Mouse (Mus musculus): ENCODE data around the gene Ltbp3. TPM values are rescaled to one million over a fixed set of nuclear protein-coding genes. Genes with fewer than 3 reads are reported as not detected.
"Not testable (repeated sequence)": the region's sequence is repeated elsewhere in the genome, so short reads cannot be mapped to it uniquely, and the experiment has no call there.

Gene Ltbp3
- polyA plus RNA-seq, 1 experiment from 2014 or later = 5.5 TPM

DNA sequence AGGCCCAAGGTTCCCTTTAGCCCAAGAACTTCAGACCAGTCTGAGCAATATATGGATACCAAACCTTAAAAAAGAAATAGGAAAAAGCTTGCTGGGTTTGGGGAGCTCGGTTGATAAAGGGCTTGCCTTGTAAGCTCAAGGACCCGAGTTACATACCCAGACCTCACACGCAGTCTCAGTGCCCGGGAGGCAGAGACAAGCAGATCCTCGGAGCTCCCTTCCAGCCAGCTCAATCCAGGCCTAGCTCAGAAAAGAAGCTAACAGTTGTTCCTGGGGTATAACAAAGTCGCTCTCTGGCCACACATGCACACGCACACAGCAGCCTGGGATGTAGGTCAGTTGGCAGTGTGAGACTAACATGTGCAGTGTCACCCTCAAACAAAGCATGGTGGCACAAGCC, 47.2 kb downstream of the Ltbp3 start:
- 86% methylated on average over 7 of the region's 7 CpGs for WGBS
- no peaks in the 10 kb centered on the region for H3K27me3 ChIP-seq (ENCODE audit: control insufficient read depth, insufficient read depth, low read length)
- no peak overlapping the region for H3K27ac ChIP-seq (ENCODE audit: low read depth, low read length)
- H3K4me1 ChIP-seq (replicated peaks; ENCODE audit: control insufficient read depth, insufficient read depth, low read length) = no peaks in the 10 kb centered on the region
- DNase-seq (ENCODE audit: low spot score) (no peak), ATAC-seq (replicated peaks; ENCODE audit: low FRiP score) (no peak)
- H3K36me3 ChIP-seq (ENCODE audit: control insufficient read depth, insufficient read depth, low read length) = no peaks in the 10 kb centered on the region
- H3K9ac ChIP-seq (ENCODE audit: low read length) = no peak overlapping the region
- no peak overlapping the region for H3K4me3 ChIP-seq (ENCODE audit: low read depth, low read length)
- no peaks in the 10 kb centered on the region for H3K9me3 ChIP-seq (ENCODE audit: control insufficient read depth, low read length)
- no peak overlapping the region for H3K4me2 ChIP-seq (ENCODE audit: low read depth, low read length, severe bottlenecking)

GRCm38 (mm10) chr19:5788620-5789019, 47.9 kb downstream of the Ltbp3 start:
- Histone ChIP-seq H3K4me2 (ENCODE audit: low read depth, low read length, severe bottlenecking) (no peak overlapping the region), H3K27ac (ENCODE audit: low read depth, low read length) (no peak overlapping the region), H3K4me3 (ENCODE audit: low read depth, low read length) (no peak overlapping the region), H3K36me3 (ENCODE audit: control insufficient read depth, insufficient read depth, low read length) (no peaks in the 10 kb centered on the region), H3K9me3 (ENCODE audit: control insufficient read depth, low read length) (no peaks in the 10 kb centered on the region), H3K4me1 (replicated peaks; ENCODE audit: control insufficient read depth, insufficient read depth, low read length) (no peaks in the 10 kb centered on the region), H3K9ac (ENCODE audit: low read length) (no peak overlapping the region), H3K27me3 (ENCODE audit: control insufficient read depth, insufficient read depth, low read length) (no peaks in the 10 kb centered on the region)
- ATAC-seq (replicated peaks; ENCODE audit: low FRiP score) (no peak), DNase-seq (ENCODE audit: low spot score) (peak; percentile 35)
- 88% methylated on average over 7 of the region's 7 CpGs for WGBS

GRCm38 (mm10) chr19:5789066-5789465, 48.4 kb downstream of the Ltbp3 start:
- Histone ChIP-seq H3K4me1 (replicated peaks; ENCODE audit: control insufficient read depth, insufficient read depth, low read length) (no peaks in the 10 kb centered on the region), H3K27me3 (ENCODE audit: control insufficient read depth, insufficient read depth, low read length) (no peaks in the 10 kb centered on the region), H3K4me3 (ENCODE audit: low read depth, low read length) (no peak overlapping the region), H3K9ac (ENCODE audit: low read length) (no peak overlapping the region), H3K4me2 (ENCODE audit: low read depth, low read length, severe bottlenecking) (no peak overlapping the region), H3K36me3 (ENCODE audit: control insufficient read depth, insufficient read depth, low read length) (no peaks in the 10 kb centered on the region), H3K9me3 (ENCODE audit: control insufficient read depth, low read length) (no peaks in the 10 kb centered on the region), H3K27ac (ENCODE audit: low read depth, low read length) (no peak overlapping the region)
- ATAC-seq (replicated peaks; ENCODE audit: low FRiP score) (no peak), DNase-seq (ENCODE audit: low spot score) (no peak)
- 70% methylated on average over 5 of the region's 5 CpGs for WGBS

GRCm38 (mm10) chr19:5791329-5791728, 50.6 kb downstream of the Ltbp3 start:
- no peaks in the 10 kb centered on the region for H3K9me3 ChIP-seq (ENCODE audit: control insufficient read depth, low read length)
- no peak overlapping the region for H3K27ac ChIP-seq (ENCODE audit: low read depth, low read length)
- no peak overlapping the region for H3K4me2 ChIP-seq (ENCODE audit: low read depth, low read length, severe bottlenecking)
- ATAC-seq (replicated peaks; ENCODE audit: low FRiP score) = no peak
- H3K27me3 ChIP-seq (ENCODE audit: control insufficient read depth, insufficient read depth, low read length) = no peaks in the 10 kb centered on the region
- peak; percentile 43 for DNase-seq (ENCODE audit: low spot score)
- H3K4me1 ChIP-seq (replicated peaks; ENCODE audit: control insufficient read depth, insufficient read depth, low read length) = peaks cover 7% of the 10 kb centered on the region; the same call in 1 of the 2 replicates
- no peak overlapping the region for H3K4me3 ChIP-seq (ENCODE audit: low read depth, low read length)
- no peak overlapping the region for H3K9ac ChIP-seq (ENCODE audit: low read length)
- 82% methylated on average over 4 of the region's 4 CpGs for WGBS
- peaks cover 5% of the 10 kb centered on the region; the same call in 1 of the 2 replicates for H3K36me3 ChIP-seq (ENCODE audit: control insufficient read depth, insufficient read depth, low read length)

GRCm38 (mm10) chr19:5793116-5793515, 52.4 kb downstream of the Ltbp3 start:
- 4% methylated on average over 2 of the region's 2 CpGs for whole genome bisulfite sequencing
- H3K4me1 ChIP-seq (replicated peaks; ENCODE audit: control insufficient read depth, insufficient read depth, low read length) = peaks cover 17% of the 10 kb centered on the region; the same call in 1 of the 2 replicates
- no peak overlapping the region for H3K27ac ChIP-seq (ENCODE audit: low read depth, low read length)
- H3K36me3 ChIP-seq (ENCODE audit: control insufficient read depth, insufficient read depth, low read length) = peaks cover 15% of the 10 kb centered on the region
- no peaks in the 10 kb centered on the region for H3K27me3 ChIP-seq (ENCODE audit: control insufficient read depth, insufficient read depth, low read length)
- no peaks in the 10 kb centered on the region for H3K9me3 ChIP-seq (ENCODE audit: control insufficient read depth, low read length)
- peak; percentile 65 for DNase-seq (ENCODE audit: low spot score)
- no peak overlapping the region for H3K4me3 ChIP-seq (ENCODE audit: low read depth, low read length)
- ATAC-seq (replicated peaks; ENCODE audit: low FRiP score) = peak; percentile 64
- no peak overlapping the region for H3K4me2 ChIP-seq (ENCODE audit: low read depth, low read length, severe bottlenecking)
- H3K9ac ChIP-seq (ENCODE audit: low read length) = no peak overlapping the region

GRCm38 (mm10) chr19:5793917-5794770, 53.4 kb downstream of the Ltbp3 start:
- H3K4me3 ChIP-seq (ENCODE audit: low read depth, low read length); H3K4me2 ChIP-seq (ENCODE audit: low read depth, low read length, severe bottlenecking); H3K27me3 ChIP-seq (ENCODE audit: control insufficient read depth, insufficient read depth, low read length); H3K9me3 ChIP-seq (ENCODE audit: control insufficient read depth, low read length); H3K9ac ChIP-seq (ENCODE audit: low read length): not testable (repeated sequence)
- H3K36me3 ChIP-seq (ENCODE audit: control insufficient read depth, insufficient read depth, low read length) = peaks cover 23% of the 10 kb centered on the region
- 46% methylated on average over 7 of the region's 7 CpGs for WGBS
- peaks cover 17% of the 10 kb centered on the region; the same call in 1 of the 2 replicates for H3K4me1 ChIP-seq (replicated peaks; ENCODE audit: control insufficient read depth, insufficient read depth, low read length)
- ATAC-seq (replicated peaks; ENCODE audit: low FRiP score) (peak; percentile 66), DNase-seq (ENCODE audit: low spot score) (peak; percentile 62)
- H3K27ac ChIP-seq (ENCODE audit: low read depth, low read length) = peak overlapping the region; percentile 18; the same call in 1 of the 2 replicates

DNA sequence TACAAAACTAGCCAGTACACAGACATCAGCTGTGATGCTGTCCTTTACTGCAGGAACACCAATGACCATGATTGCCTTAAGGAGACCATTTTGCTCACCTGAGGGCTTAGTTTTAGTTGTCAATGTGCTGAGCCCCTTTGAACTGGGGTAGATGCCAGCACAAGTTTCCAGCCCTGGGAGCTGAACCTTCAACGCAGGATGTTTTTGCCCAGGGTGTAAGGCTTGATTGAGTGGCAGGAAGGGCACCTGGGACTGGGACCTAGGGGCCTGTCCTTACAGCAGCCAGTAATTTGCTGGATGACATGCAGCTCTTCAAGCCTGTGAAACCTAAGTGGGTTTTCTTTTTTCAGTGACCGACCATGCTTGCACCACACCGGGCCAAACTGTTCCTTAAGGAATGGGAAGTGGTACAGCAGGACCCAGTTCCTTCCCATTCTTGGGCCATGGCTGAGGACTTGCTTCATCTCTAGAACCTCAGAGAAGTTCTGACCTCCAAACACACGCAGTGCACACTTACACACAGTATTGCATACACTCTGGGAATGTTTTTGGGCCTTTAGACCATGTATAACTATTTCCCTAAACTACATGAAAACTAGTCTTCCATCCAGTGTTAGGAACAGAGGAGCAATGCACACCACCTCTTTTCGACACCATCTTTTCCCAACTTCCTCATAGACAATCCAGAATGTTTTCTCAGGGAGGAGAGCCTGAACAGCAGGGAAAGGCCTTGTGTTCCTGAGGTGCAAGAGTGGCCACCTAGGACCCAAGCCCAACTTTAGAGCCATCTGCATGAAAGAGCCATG, 54.3 kb downstream of the Ltbp3 start:
- 44% methylated on average over 5 of the region's 5 CpGs for WGBS
- Histone ChIP-seq H3K4me2 (ENCODE audit: low read depth, low read length, severe bottlenecking) (no peak overlapping the region), H3K9ac (ENCODE audit: low read length) (no peak overlapping the region), H3K36me3 (ENCODE audit: control insufficient read depth, insufficient read depth, low read length) (peaks cover 23% of the 10 kb centered on the region), H3K27me3 (ENCODE audit: control insufficient read depth, insufficient read depth, low read length) (no peaks in the 10 kb centered on the region), H3K4me1 (replicated peaks; ENCODE audit: control insufficient read depth, insufficient read depth, low read length) (peaks cover 17% of the 10 kb centered on the region; the same call in 1 of the 2 replicates), H3K4me3 (ENCODE audit: low read depth, low read length) (no peak overlapping the region), H3K9me3 (ENCODE audit: control insufficient read depth, low read length) (no peaks in the 10 kb centered on the region), H3K27ac (ENCODE audit: low read depth, low read length) (no peak overlapping the region)
- peak; percentile 29 for ATAC-seq (replicated peaks; ENCODE audit: low FRiP score)
- DNase-seq (ENCODE audit: low spot score) = peak; percentile 70

- Histone ChIP-seq H3K4me2 (ENCODE audit: low read depth, low read length, severe bottlenecking) (peak overlapping the region; percentile 86), H3K9me3 (ENCODE audit: control insufficient read depth, low read length) (no peaks in the 10 kb centered on the region), H3K4me3 (ENCODE audit: low read depth, low read length) (peak overlapping the region; percentile 99), H3K27me3 (ENCODE audit: control insufficient read depth, insufficient read depth, low read length) (no peaks in the 10 kb centered on the region), H3K36me3 (ENCODE audit: control insufficient read depth, insufficient read depth, low read length) (peaks cover 23% of the 10 kb centered on the region), H3K9ac (ENCODE audit: low read length) (peak overlapping the region; percentile 4; the same call in 1 of the 2 replicates), H3K27ac (ENCODE audit: low read depth, low read length) (no peak overlapping the region), H3K4me1 (replicated peaks; ENCODE audit: control insufficient read depth, insufficient read depth, low read length) (peaks cover 17% of the 10 kb centered on the region; the same call in 1 of the 2 replicates)
- 80% methylated on average over 11 of the region's 11 CpGs for WGBS
- ATAC-seq (replicated peaks; ENCODE audit: low FRiP score) (no peak), DNase-seq (ENCODE audit: low spot score) (peak; percentile 62)
These were observed 55.2 kb downstream of the Ltbp3 start for GRCm38 (mm10) chr19:5795668-5796572.

All from forebrain, embryonic 11.5 days (tissue).